In the genomic region with DNA sequence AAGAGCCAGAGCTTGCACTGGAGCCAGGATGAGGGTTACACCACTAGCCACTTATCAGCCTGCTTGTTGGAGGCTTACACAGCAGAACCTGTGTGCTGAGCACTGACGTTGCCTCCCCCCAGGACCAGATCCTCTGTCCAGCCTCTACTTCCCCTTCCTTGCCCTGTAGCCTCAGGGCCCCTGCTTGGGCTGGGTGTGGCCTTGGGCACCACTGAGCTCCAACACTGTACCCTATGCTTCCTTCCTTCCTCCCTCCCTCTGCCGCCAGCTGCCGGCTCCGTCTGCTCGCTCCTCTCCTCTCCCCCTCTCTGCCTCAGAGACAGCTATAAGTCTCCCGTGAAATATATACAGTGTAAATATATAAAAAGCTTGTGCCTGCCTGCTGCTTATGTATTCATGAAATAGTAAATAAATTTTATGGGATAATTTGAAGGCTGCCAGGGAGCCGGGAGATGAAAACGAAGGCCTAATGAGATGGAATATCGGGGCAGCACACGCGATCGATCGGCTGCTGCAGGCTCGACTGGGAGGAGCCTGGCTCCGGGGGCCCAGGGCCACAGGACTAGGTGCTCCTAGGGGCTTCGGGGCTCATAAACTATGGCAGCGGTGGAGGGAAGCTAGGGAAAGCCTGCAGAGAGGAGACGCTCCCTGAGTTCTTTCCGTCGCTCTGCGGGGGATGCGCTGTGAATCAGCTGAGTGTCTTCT, we compare ENCODE assay signal across 8 mouse cellular contexts.
A peak's percentile ranks its signal among the peaks of the same experiment; 100 is the strongest.
DNase-seq lines count a peak whose midpoint lies in the region; ATAC-seq and TF ChIP-seq lines count a peak whose summit lies in the region.

No protein-coding gene starts in this region.

- peak overlapping the region; percentile 43; the same call in 1 of the 2 replicates for H3K27ac ChIP-seq in layer of hippocampus, adult 2 months
- peak overlapping the region; percentile 72 for H3K27ac ChIP-seq in forebrain, embryonic 15.5 days (replicated peaks)
- H3K27ac ChIP-seq in limb, embryonic 13.5 days = no peak overlapping the region

- H3K9me3 ChIP-seq in forebrain, embryonic 15.5 days = no peaks in the 10 kb centered on the region
- no peaks in the 10 kb centered on the region for H3K9me3 ChIP-seq in limb, embryonic 13.5 days

- TF ChIP-seq CTCF in layer of hippocampus, adult 2 months (conservative IDR thresholded peaks at IDR 0.05) = no peak

- H3K9ac ChIP-seq in forebrain, embryonic 15.5 days (replicated peaks) = no peak overlapping the region
- no peak overlapping the region for H3K9ac ChIP-seq in limb, embryonic 13.5 days

- WGBS in forebrain, embryonic 15.5 days = 13% methylated on average over 22 of the region's 22 CpGs
- 7% methylated on average over 22 of the region's 22 CpGs for WGBS in limb, embryonic 13.5 days

- H3K36me3 ChIP-seq in forebrain, embryonic 15.5 days = no peaks in the 10 kb centered on the region
- H3K36me3 ChIP-seq in limb, embryonic 13.5 days = no peaks in the 10 kb centered on the region

- peak overlapping the region; percentile 32 for H3K4me2 ChIP-seq in forebrain, embryonic 15.5 days (replicated peaks)
- peak overlapping the region; percentile 43 for H3K4me2 ChIP-seq in limb, embryonic 13.5 days (replicated peaks)

- no peak overlapping the region for H3K4me3 ChIP-seq in layer of hippocampus, adult 2 months
- H3K4me3 ChIP-seq in forebrain, embryonic 15.5 days = peak overlapping the region; percentile 2; the same call in 1 of the 2 replicates
- H3K4me3 ChIP-seq in limb, embryonic 13.5 days = peak overlapping the region; percentile 22

- H3K4me1 ChIP-seq in forebrain, embryonic 15.5 days = peaks cover 11% of the 10 kb centered on the region
- peaks cover 5% of the 10 kb centered on the region for H3K4me1 ChIP-seq in limb, embryonic 13.5 days

- peak; percentile 90 for ATAC-seq in forebrain, embryonic 15.5 days (replicated peaks)
- ATAC-seq in limb, embryonic 13.5 days (ENCODE audit: low FRiP score, low read depth) = no peak
- no peak for ATAC-seq in erythroblast, adult 5-6 weeks (replicated peaks; ENCODE audit: low FRiP score, poor library complexity, severe bottlenecking)

- DNase-seq in layer of hippocampus, adult 2 months (ENCODE audit: low spot score in 2 of 2) = peak; percentile 35 to 37
- no peak for DNase-seq in layer of hippocampus, adult 9-10 months (ENCODE audit: low spot score)
- DNase-seq in right cerebral cortex, postnatal 10 days (ENCODE audit: low spot score in 2 of 2) = peak; percentile 70 to 82
- no peak for DNase-seq in lung, adult 18-20 months
- DNase-seq in cerebellum, postnatal 4 days (ENCODE audit: low spot score in 2 of 2) = no peak

- 0 out of 2 replicates have a peak, but pooled peaks cover 4% of the 10 kb centered on the region for H3K27me3 ChIP-seq in forebrain, embryonic 15.5 days
- H3K27me3 ChIP-seq in limb, embryonic 13.5 days = peaks cover 87% of the 10 kb centered on the region

Comparison
In these comparisons a context has a peak if more than half of its experiments do, and no peak if none do; other contexts are left out.
1. DNase-seq: peak in layer of hippocampus, adult 2 months (2 of 2) and right cerebral cortex, postnatal 10 days (2 of 2); none in layer of hippocampus, adult 9-10 months (single experiment), lung, adult 18-20 months (0 of 2) and cerebellum, postnatal 4 days (0 of 2).